Mouse (Mus musculus) bone marrow macrophage, adult 2 months (primary cell): ENCODE results near the gene Vps4b.

Experiments
- CTCF ChIP-seq: IDR thresholded peaks from 2 replicates; pipeline ENCODE4 v1.5.1; 2012; ENCODE audit warnings: low read depth, mild to moderate bottlenecking, low read length, moderate library complexity
- POLR2A ChIP-seq: IDR thresholded peaks from 2 replicates; pipeline ENCODE4 v1.6.1; 2012; ENCODE audit warnings: mild to moderate bottlenecking, low read depth, low read length, borderline replicate concordance

DNA sequence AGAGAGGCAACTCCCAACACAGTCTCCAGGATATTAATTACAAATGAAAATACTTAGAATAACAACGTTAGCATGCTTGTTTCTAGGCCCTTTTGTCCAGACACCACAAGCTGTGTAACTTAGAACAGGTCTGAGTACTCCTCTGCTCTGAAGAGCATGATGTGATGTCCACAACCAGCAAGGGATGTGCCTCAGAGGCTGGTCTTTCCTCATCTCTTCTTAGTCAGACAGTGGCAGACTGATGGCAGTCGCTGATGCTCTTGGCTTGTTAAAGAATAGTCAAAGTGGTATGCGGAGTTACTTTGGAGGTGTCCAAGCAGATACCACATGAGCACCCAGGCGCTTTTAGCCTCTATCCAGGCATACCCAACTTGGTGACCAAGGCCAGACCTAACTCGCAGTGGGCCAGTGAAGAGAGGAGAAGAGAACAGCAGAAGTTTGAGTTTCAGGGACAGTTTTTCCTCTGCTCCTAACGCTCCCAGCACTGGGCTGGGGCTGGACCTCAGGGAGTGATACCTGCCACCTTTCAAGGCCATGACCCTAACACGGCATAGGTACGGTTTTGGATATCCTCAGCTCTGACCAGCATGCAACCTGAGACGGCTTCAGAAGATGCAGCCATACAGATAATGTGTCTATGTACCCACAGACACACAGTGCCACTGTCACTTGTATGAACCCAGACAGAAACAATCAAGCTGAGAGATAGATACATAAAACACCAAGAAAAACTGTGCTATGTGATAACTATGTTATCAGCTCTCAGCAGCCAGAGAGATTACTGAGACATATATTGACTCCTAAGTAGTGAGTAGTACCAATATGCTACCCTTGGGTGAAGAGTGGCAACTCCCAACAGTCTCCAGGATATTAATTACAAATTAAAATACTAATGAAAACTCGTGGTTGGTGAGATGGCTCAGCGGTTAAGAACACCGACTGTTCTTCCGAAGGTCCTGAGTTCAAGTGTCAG is 81.1 kb downstream of the Vps4b start:
- TF ChIP-seq CTCF, result no peak
- no peak for TF ChIP-seq POLR2A
